Mouse (Mus musculus): ENCODE results near the gene Cenpe.
A peak's percentile ranks its signal among the peaks of the same experiment; 100 is the strongest.
"Not testable (repeated sequence)": the region's sequence is repeated elsewhere in the genome, so short reads cannot be mapped to it uniquely, and the experiment has no call there.

Gene Cenpe

DNA sequence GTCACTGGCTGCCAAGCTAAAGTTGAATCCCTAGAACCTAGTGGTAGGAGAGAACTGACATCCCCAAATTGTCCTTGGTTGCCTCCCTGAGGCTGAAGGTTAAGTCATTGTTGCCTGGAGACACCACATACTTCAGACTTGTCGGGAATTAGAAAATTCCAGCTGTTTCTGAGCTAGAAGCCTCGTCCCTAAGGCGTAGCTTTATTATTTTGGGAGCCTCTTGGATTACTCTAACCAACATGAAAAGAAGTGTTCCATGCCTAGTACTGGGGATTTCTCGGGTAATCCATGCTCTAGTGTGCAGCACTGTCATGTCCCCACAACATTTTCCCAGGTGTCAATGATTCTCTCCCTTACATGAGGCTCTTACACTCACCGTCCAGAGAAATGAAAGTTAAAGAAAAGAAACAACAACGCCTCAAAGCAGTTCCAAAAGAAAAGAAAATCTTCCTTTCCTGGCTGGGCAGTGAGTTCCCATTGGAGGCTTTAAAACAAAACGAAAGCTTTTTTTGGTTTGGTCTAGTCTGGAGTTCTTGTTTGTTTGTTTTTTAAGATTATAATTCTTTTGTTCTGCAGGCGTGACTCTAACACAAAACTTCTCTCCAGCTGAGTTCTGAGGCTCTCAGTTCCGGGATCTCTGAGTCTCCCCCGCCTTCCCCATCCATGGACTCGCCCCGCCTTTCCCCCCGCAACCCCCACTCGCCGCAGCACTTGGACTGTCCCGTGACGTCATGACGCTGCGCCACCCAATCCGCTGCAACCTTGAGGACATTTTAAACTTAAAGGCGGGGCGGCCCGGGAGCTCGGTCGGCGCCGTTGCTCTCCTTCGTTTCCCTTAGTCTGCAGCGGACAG is at the start of gene Cenpe:
TSS of gene Cenpe (plus strand) at position 733 of the 853 bp plus-strand sequence.
- peak; percentile 94 for DNase-seq (ENCODE audit: extremely low spot score, low spot score)

DNA sequence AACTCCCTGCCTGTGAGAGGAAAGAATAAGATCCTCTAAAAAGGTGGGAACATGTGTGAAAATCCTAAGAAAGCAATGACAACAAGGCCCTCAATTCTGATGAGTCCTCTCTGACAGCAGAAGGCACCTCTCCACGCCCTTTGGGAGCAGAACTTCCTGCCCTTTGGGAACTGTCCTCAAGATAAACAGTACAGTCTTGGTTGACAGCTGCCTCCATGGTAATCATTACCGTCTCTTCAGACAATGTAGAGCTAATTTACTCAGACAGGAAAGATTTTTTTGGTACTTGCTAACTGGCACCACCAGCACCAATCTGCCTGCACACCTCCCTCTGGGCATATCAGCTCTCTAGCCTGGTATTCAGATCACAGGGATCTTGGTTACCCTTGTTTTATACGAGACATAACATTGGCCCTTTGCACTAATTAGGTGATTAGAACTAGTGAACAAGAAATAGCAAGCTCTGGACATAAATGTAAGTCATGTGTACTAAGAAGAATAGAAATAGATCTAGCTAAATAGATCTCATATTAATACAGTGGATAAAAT is 40.4 kb upstream of the Cenpe start:
- no peak for DNase-seq (ENCODE audit: extremely low spot score, low spot score)

DNA sequence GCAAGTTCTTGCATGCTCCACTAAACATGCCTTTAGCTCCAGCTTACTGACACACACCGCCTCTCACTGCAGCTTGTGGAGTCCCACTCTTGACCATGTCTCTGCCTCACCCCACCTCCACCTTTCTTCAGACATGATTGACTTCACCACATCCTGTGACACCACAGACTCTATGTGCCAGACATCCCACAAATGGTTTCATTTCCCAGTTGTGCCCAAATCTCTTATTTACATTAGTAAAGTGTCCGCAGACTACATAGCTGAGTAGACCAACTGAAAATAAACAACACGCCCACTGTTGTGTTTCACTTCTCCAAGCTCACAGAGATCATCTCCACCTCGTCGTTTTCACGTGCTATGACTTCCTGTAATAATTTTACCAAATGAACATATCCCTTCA is 20.5 kb upstream of the Cenpe start:
- DNase-seq (ENCODE audit: extremely low spot score, low spot score): no peak

DNA sequence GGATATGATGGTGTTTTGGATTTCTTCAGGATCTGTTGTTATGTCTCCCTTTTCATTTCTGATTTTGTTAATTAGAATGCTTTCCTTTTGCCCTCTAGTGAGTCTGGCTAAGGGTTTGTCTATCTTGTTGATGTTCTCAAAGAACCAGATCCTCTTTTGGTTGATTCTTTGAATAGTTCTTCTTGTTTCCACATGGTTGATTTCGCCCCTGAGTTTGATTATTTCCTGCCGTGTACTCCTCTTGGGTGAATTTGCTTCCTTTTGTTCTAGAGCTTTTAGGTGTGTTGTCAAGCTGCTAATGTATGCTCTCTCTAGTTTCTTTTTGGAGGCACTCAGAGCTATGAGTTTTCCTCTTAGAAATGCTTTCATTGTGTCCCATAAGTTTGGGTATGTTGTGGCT is 14.3 kb upstream of the Cenpe start:
- not testable (repeated sequence) for DNase-seq (ENCODE audit: extremely low spot score, low spot score)

DNA sequence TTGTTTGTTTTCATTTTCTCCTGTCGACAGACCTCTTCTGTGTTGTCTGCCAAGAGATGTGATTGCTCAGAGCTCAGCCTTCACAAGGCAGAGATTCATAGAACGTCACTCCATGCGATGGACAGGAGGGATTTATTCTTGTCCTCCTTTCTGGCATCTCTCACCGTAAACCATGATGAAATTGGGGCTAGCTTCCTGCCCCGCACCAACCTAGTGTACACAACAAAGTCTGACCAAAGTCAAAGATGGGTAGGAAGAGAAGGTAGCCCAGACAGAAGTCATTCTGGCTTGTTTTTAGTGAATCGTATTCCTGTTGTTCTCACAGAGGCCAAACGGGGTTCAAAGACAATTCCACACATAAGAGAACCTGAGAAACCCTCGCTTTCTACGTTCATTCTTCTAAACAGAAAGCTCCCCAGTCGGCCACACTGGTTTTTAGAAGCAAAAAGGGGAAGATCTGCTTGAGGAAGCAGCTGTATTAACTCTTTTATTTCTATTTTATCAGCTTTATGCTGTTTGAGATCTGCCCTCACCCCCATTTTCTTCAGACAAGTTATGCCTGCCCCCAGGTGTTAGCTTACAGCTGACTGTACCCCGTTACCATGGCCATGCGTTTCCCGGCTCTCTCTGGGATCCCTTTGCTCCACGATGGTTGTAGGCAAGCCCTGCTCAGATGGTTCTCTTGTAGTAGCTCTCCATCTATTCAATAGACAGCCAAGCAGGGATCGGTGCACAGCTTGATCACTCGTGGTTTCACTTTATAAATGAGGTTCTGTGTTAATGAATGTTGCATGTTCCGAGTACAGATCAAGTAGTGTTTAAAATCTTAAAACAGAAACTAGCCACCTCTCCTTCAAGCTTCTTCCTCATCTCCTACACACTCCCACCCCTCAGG is 11.7 kb upstream of the Cenpe start:
- DNase-seq (ENCODE audit: extremely low spot score, low spot score): no peak

DNA sequence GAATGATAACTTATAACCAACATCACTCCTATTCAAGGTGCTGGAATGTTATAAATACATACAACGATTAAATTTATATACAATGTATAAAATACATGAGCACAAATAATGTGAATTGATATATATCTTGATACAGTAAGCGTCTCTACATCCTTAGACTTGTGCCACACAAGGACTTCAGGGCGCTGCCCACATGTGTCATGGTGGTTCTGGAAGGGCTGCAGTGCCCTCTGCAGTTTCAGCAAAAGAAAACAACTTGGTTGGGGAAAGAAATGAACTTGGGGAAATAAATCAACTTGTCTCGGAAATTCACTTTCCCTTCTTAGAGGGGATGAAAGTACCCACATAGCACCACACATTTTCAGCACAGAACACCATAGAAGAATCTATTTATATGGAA is 5.7 kb upstream of the Cenpe start:
- DNase-seq (ENCODE audit: extremely low spot score, low spot score): no peak

- no peak for DNase-seq (ENCODE audit: extremely low spot score, low spot score)
Observed at GRCm38 (mm10) chr3:135212658-135213350, 467 bp downstream of the Cenpe start.

- DNase-seq (ENCODE audit: extremely low spot score, low spot score): no peak
Observed at GRCm38 (mm10) chr3:135232058-135232457, 19.7 kb downstream of the Cenpe start.

DNA sequence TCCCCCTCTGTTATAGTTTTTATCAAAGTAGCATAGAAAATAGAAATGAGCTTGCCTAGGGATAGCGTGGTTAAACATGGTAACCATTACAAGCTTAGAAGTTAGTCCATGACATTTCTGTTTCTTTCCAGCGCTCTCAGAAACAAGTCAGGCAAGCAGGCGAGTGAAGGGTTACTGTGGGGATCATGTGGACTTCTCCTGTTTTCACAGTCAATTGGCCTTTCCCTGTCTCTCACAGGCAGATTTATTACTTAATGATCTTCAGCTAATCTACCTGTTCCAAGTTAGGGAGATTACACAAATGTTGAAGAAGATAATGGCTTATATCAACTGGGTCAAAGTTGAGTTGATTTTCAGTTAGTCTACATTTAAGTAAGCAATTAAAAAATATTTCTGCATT is 20.1 kb downstream of the Cenpe start:
- DNase-seq (ENCODE audit: extremely low spot score, low spot score): no peak

- DNase-seq (ENCODE audit: extremely low spot score, low spot score): no peak
Observed at GRCm38 (mm10) chr3:135245733-135246132, 33.4 kb downstream of the Cenpe start.

- DNase-seq (ENCODE audit: extremely low spot score, low spot score): no peak
Observed at GRCm38 (mm10) chr3:135246828-135247227, 34.5 kb downstream of the Cenpe start.

- no peak for DNase-seq (ENCODE audit: extremely low spot score, low spot score)
Observed at GRCm38 (mm10) chr3:135249104-135249503, 36.8 kb downstream of the Cenpe start.

DNA sequence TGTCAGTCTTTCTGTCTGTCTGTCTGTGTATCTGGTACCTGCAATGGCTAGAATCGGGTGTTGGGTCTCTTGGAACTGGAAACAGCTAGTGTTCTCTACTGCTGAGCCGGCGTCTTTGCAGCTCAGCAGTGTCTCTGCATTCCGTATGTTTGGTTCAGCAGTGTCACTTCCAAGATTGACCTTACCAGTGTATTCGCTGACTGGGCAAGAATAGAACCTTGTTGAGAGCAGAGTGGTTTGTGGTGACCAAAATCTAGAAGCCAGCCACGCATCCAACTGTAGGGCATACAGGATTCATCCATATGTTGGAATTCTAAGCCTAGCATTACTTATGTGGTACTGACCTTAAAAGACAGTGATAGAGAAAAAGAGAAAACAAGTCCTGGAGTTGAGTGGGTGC is 39.5 kb downstream of the Cenpe start:
- DNase-seq (ENCODE audit: extremely low spot score, low spot score): no peak

GRCm38 (mm10) chr3:135254784-135255183 is 42.4 kb downstream of the Cenpe start:
- no peak for DNase-seq (ENCODE audit: extremely low spot score, low spot score)

GRCm38 (mm10) chr3:135258919-135259318 is 46.6 kb downstream of the Cenpe start:
- no peak for DNase-seq (ENCODE audit: extremely low spot score, low spot score)

GRCm38 (mm10) chr3:135260233-135260632 is 47.9 kb downstream of the Cenpe start:
- no peak for DNase-seq (ENCODE audit: extremely low spot score, low spot score)

GRCm38 (mm10) chr3:135268616-135269015 is 56.3 kb downstream of the Cenpe start:
- no peak for DNase-seq (ENCODE audit: extremely low spot score, low spot score)

GRCm38 (mm10) chr3:135269391-135269990 is 57.2 kb downstream of the Cenpe start:
- DNase-seq (ENCODE audit: extremely low spot score, low spot score): no peak

DNA sequence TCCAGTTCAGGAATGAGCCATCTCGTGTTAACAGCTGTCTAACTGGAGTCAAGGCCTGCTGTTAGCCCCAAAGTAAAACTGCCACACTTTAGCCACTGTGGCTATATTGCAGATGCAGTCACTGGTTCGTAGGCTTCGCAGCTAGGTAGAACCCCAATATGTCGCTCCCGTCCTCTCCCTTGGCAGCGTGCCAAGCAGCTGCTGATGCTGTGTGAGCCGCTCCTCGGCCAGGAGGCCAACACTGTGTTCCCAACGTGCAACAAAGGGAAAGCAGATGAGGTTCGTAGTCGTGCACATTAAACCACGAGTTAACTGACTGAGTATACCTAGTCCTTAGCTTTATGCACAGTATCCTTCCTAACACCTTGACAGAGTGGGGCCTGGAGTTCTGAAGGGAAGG is 60.3 kb downstream of the Cenpe start:
- DNase-seq (ENCODE audit: extremely low spot score, low spot score): no peak

- DNase-seq (ENCODE audit: extremely low spot score, low spot score): no peak
Observed at GRCm38 (mm10) chr3:135273047-135273446, 60.7 kb downstream of the Cenpe start.

DNA sequence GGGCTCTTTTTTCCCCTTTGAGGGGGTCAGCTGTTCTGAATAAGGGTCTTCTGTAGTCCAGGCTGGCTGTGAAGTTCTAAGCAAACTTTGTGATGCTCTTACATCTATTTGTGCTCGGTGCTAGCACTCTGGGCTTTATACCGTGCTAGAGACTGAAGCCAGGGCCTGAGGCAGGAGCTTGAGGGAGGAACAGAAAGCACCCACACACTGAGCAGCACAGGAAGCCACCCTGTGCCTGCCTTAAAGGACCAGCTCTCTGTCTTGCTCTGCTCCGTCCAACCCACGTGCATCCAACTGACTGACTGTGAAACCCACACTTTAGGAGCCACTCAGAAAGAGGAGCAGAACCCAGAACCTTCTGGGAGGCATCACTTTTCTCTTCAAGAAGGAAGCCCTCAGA is 67.8 kb downstream of the Cenpe start:
- DNase-seq (ENCODE audit: extremely low spot score, low spot score): no peak
